Mouse (Mus musculus) CD4-positive, CD25-positive, alpha-beta regulatory T cell, adult 2 months (primary cell): Measurements from ENCODE around the gene Ppt1.

Experiments used
- DNase-seq: peaks from one replicate; pipeline ENCODE4 v3.0.0-alpha.2; 2012; ENCODE audit warnings: low read depth, low spot score

The Ppt1 gene

GRCm38 (mm10) chr4:122905359-122905758 lies 69.3 kb downstream of the Ppt1 start:
- DNase-seq, result no peak
